Mouse (Mus musculus) E14TG2a.4 (cell line): ENCODE results near the gene Lasp1.

Experiments
- CTCF ChIP-seq: conservative IDR thresholded peaks from 2 replicates; pipeline ENCODE4 v1.5.1; 2014; ENCODE audit warnings: low read length
- NANOG ChIP-seq: IDR thresholded peaks from 2 replicates; pipeline ENCODE4 v1.6.1; 2014; ENCODE audit warnings: borderline replicate concordance, low read length, mixed read lengths

GRCm38 (mm10) chr11:97810970-97811369 is 12.2 kb downstream of the Lasp1 start:
- no peak for TF ChIP-seq CTCF
- no peak for TF ChIP-seq NANOG
